ENCODE assay signal across 9 mouse cellular contexts in genomic region chr2:167081639-167082038, GRCm38 (mm10). TPM values are rescaled to one million over a fixed set of nuclear protein-coding genes. Genes with fewer than 3 reads are reported as not detected.
A peak's percentile ranks its signal among the peaks of the same experiment; 100 is the strongest.
DNase-seq lines count a peak whose midpoint lies in the region; ATAC-seq lines count a peak whose summit lies in the region.
"Had no signal": no experiment of that assay in that cellular context is flagged by ENCODE, and none has a peak within 500 bp of the region (broad histone marks: within the 10 kb centered on the region; RNA-seq: fewer than 3 reads in every experiment).

No protein-coding gene starts in this region.

- H3K9ac ChIP-seq in heart, embryonic 13.5 days: peak overlapping the region; percentile 24; the same call in 1 of the 2 replicates
- no peak overlapping the region for H3K9ac ChIP-seq in heart, embryonic 11.5 days (ENCODE audit: low read depth, low read length)
- H3K9ac ChIP-seq in hindbrain, embryonic 13.5 days: no peak overlapping the region
- no peak overlapping the region for H3K9ac ChIP-seq in midbrain, embryonic 16.5 days (ENCODE audit: low read depth, low read length)
- H3K9ac ChIP-seq: embryonic facial prominence, embryonic 15.5 days had no signal

- peaks cover 13% of the 10 kb centered on the region for H3K27me3 ChIP-seq in heart, embryonic 13.5 days (replicated peaks)
- H3K27me3 ChIP-seq in heart, embryonic 11.5 days (ENCODE audit: control insufficient read depth, insufficient read depth, low read length): no peaks in the 10 kb centered on the region
- H3K27me3 ChIP-seq in hindbrain, embryonic 13.5 days: peaks cover 7% of the 10 kb centered on the region; the same call in 1 of the 2 replicates
- H3K27me3 ChIP-seq in midbrain, embryonic 16.5 days (ENCODE audit: control insufficient read depth, insufficient read depth, low read depth, low read length): no peaks in the 10 kb centered on the region
- H3K27me3 ChIP-seq: embryonic facial prominence, embryonic 15.5 days had no signal

- H3K36me3 ChIP-seq in heart, embryonic 13.5 days: no peaks in the 10 kb centered on the region
- H3K36me3 ChIP-seq in heart, embryonic 11.5 days (ENCODE audit: control insufficient read depth, insufficient read depth, low read length): no peaks in the 10 kb centered on the region
- no peaks in the 10 kb centered on the region for H3K36me3 ChIP-seq in hindbrain, embryonic 13.5 days
- H3K36me3 ChIP-seq in midbrain, embryonic 16.5 days (ENCODE audit: control insufficient read depth, insufficient read depth, low read length): no peaks in the 10 kb centered on the region
- H3K36me3 ChIP-seq: embryonic facial prominence, embryonic 15.5 days had no signal

- DNase-seq in Muller cell, postnatal 12 days (ENCODE audit: inconsistent ontology term): peak; percentile 33
- DNase-seq in cerebellum, postnatal 36 days: no peak
- no peak for DNase-seq in cerebellum, adult 11 months

- H3K4me1 ChIP-seq in heart, embryonic 13.5 days: peaks cover 22% of the 10 kb centered on the region
- H3K4me1 ChIP-seq in heart, embryonic 11.5 days (ENCODE audit: control insufficient read depth, insufficient read depth, low read length): 0 out of 2 replicates have a peak, but pooled peaks cover 3% of the 10 kb centered on the region
- H3K4me1 ChIP-seq in hindbrain, embryonic 13.5 days (replicated peaks): peaks cover 27% of the 10 kb centered on the region
- peaks cover 12% of the 10 kb centered on the region; the same call in 1 of the 2 replicates for H3K4me1 ChIP-seq in midbrain, embryonic 16.5 days (ENCODE audit: control insufficient read depth, insufficient read depth, low read length)

- no peak overlapping the region for H3K27ac ChIP-seq in heart, embryonic 13.5 days (replicated peaks)
- H3K27ac ChIP-seq in heart, embryonic 11.5 days (ENCODE audit: low read depth, low read length): no peak overlapping the region
- H3K27ac ChIP-seq in hindbrain, embryonic 13.5 days: no peak overlapping the region
- no peak overlapping the region for H3K27ac ChIP-seq in midbrain, embryonic 16.5 days (ENCODE audit: low read length)
- H3K27ac ChIP-seq: embryonic facial prominence, embryonic 15.5 days had no signal

- H3K9me3 ChIP-seq in heart, embryonic 13.5 days: no peaks in the 10 kb centered on the region
- H3K9me3 ChIP-seq in heart, embryonic 11.5 days (replicated peaks; ENCODE audit: control insufficient read depth, low read length): no peaks in the 10 kb centered on the region
- no peaks in the 10 kb centered on the region for H3K9me3 ChIP-seq in hindbrain, embryonic 13.5 days
- no peaks in the 10 kb centered on the region for H3K9me3 ChIP-seq in midbrain, embryonic 16.5 days (replicated peaks; ENCODE audit: control insufficient read depth, low read length, poor library complexity, severe bottlenecking)
- H3K9me3 ChIP-seq: embryonic facial prominence, embryonic 15.5 days had no signal

- ATAC-seq in heart, embryonic 13.5 days (ENCODE audit: extremely low read depth, insufficient number of reproducible peaks, low FRiP score, low TSS enrichment): no peak
- ATAC-seq in heart, embryonic 11.5 days (replicated peaks; ENCODE audit: insufficient number of reproducible peaks, low FRiP score, low TSS enrichment): no peak; the same call in 1 of the 2 replicates
- ATAC-seq in hindbrain, embryonic 13.5 days (ENCODE audit: low FRiP score): peak; percentile 66; the same call in 1 of the 2 replicates
- ATAC-seq in midbrain, embryonic 16.5 days: peak; percentile 76
- no peak for ATAC-seq in erythroblast, adult 5-6 weeks (replicated peaks; ENCODE audit: low FRiP score, poor library complexity, severe bottlenecking)

- no peak overlapping the region for H3K4me2 ChIP-seq in heart, embryonic 13.5 days
- no peak overlapping the region for H3K4me2 ChIP-seq in heart, embryonic 11.5 days
- H3K4me2 ChIP-seq in hindbrain, embryonic 13.5 days: no peak overlapping the region
- no peak overlapping the region for H3K4me2 ChIP-seq in midbrain, embryonic 16.5 days (ENCODE audit: low read length)
- H3K4me2 ChIP-seq: embryonic facial prominence, embryonic 15.5 days had no signal

- H3K4me3 ChIP-seq in heart, embryonic 13.5 days: no peak overlapping the region
- H3K4me3 ChIP-seq in heart, embryonic 11.5 days (ENCODE audit: low read depth, low read length): no peak overlapping the region
- no peak overlapping the region for H3K4me3 ChIP-seq in hindbrain, embryonic 13.5 days
- H3K4me3 ChIP-seq in midbrain, embryonic 16.5 days (ENCODE audit: low read depth, low read length): no peak overlapping the region
- H3K4me3 ChIP-seq: embryonic facial prominence, embryonic 15.5 days had no signal

- WGBS in heart, embryonic 13.5 days: 18% methylated on average over 4 of the region's 4 CpGs
- WGBS in heart, embryonic 11.5 days (ENCODE audit: insufficient replicate concordance): 25% methylated on average over 4 of the region's 4 CpGs
- WGBS in hindbrain, embryonic 13.5 days: 19% methylated on average over 4 of the region's 4 CpGs
- WGBS in midbrain, embryonic 16.5 days: 30% methylated on average over 4 of the region's 4 CpGs

RNA-seq across cellular contexts. Expression of gene Znfx1, which starts 18.8 kb away (rescaled TPM):
- 5.1 and 6.3 TPM in 2 replicates for polyA plus RNA-seq in heart, embryonic 13.5 days (2015; fragmentation: Nextera tagmentation; extraction: Ambion mirVana)
- polyA plus RNA-seq in heart, embryonic 11.5 days (2014; fragmentation: Nextera tagmentation; extraction: Ambion mirVana): 6.3 and 6.7 TPM in 2 replicates
- 6.5 and 7.8 TPM in 2 replicates for polyA plus RNA-seq in hindbrain, embryonic 13.5 days (2015; fragmentation: Nextera tagmentation; extraction: Ambion mirVana)
- polyA plus RNA-seq in midbrain, embryonic 16.5 days (2015; fragmentation: Nextera tagmentation; extraction: Ambion mirVana): 6.2 and 8.0 TPM in 2 replicates
- total RNA-seq in erythroblast, adult 5-6 weeks (2015; ENCODE audit: low replicate concordance): 28.6 and 31.9 TPM in 2 replicates
- 40.6 and 42.5 TPM in 2 replicates for total RNA-seq in erythroblast, adult 5-6 weeks (2017; ENCODE audit: low replicate concordance)

Comparison
In these comparisons a context has a peak if more than half of its experiments do, and no peak if none do; other contexts are left out.
1. ATAC-seq: peak in hindbrain, embryonic 13.5 days (single experiment) and midbrain, embryonic 16.5 days (single experiment); none in heart, embryonic 13.5 days (single experiment), heart, embryonic 11.5 days (single experiment) and erythroblast, adult 5-6 weeks (single experiment).